Mouse (Mus musculus) right cerebral cortex, postnatal 10 days (tissue): ENCODE results near the gene Trim44.

ENCODE experiments used
- DNase-seq, 2 experiments: peaks; one replicate each; pipeline ENCODE4 v3.0.0; 2021; ENCODE audit warnings: low spot score in 2 of 2

Trim44 gene

DNA sequence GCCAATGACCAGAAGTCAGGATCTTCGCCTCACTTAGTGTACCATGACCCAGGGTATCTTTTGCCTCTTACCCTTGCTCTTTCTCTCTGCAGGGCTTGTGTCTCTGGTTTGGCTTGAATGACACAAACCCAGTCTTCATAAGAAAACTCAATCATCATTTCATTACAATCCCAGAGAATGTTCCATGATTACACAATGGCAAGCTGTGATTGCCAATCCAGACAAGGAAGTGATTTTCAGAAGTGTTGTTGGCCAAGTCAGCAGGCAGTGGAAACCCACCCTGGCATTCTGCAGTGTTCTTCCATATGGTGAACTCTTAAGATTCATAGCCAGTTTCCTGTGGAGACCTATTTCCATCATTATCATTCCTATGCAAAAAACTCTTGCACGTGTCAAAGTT is 116.1 kb downstream of the Trim44 start:
- DNase-seq = peak in 1 of 2 experiments; percentile 15

DNA sequence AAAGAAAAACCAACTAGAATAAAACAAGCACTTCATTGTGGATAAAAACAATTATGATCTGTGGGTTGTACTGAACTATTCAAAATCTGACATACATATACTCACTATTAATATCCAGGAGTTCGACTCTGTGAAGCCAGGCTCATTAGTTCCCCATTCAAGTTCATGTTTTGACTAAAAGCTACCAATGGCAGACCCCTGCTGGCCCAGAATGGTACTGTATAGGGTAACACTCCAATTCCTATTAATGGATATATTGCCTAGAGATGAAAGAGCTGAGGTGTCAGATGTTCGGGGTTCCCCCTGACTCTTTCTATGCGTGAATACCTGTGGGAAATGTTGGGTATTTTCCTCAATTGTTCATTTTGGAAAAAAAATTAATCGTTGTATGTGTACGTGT is 117.6 kb downstream of the Trim44 start:
- DNase-seq = peak; percentile 55 to 68

DNA sequence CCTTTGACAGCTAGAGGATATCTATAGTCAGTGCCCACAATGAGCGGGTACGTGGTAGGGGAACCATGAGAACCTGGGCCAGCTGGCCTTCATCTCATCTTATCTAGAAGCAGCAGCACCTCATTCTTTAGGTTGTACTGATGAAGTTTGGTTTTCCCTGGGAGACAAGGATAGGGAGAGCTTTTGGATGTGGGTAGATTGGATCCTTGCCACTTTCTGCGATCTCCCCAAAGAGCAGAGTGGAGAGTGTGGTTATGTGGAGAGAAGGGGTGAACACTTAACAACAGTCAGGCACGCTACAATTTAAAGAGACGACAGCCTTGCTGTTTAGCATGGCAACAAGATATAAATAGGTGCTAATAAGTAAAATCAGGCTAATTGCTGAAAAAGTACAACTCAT is 119.0 kb downstream of the Trim44 start:
- no peak for DNase-seq

DNA sequence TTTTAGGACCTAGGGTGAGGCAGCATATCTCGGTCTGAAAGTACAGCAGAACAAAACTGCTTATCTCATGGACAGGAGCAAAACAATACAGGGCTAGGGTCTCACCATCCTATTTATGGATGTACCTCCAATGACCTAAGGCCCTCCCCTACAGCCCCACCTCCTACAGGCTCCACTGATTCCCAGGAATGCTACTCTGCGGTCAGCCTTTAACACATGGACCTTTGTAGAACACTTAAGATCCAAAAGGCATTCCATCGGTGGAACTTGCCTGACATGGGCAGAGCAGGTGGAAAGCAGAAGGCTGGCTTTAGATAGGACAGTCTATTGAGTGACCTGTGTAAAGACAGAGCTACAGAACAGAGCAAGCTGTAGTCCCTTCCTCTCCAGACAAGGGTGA is 120.3 kb downstream of the Trim44 start:
- DNase-seq = no peak

DNA sequence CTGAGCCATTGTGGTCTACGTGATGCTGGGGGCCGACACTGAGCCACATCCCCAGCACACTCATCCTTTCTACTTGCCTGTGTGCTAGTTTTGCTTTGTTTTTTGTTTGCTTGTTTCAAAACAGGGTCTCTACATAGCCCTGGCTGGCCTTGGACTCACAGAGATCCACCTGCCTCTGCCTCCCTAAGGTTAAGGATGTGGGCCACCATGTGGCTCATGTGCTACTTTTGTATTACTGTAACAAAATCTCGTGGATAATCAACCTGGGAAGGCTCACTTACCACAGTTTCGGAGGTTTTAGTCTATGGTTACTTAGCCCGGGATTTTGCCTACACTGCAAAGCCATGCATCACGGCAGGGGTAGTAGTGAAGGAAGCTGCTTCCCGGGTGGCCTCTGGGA is 125.5 kb downstream of the Trim44 start:
- DNase-seq = no peak

DNA sequence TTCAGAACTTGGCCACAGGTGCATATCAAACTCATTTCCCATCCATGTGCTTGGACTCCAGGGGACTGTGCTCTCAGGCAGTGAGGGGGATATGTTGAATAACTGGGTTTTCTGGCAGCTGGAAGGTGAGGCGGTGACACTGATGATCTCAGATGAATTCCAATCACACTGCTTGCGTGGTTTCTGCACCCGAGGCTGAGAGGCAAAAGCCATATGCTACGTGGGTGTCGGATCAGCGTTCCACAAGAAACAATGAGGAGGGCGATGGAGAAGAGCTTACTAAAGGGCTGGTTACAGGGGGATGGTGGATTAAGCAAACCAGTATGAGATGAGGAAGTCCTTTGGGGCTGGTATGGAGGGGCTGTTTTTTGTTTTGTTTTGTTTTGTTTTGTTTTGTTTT is 127.8 kb downstream of the Trim44 start:
- DNase-seq = no peak

DNA sequence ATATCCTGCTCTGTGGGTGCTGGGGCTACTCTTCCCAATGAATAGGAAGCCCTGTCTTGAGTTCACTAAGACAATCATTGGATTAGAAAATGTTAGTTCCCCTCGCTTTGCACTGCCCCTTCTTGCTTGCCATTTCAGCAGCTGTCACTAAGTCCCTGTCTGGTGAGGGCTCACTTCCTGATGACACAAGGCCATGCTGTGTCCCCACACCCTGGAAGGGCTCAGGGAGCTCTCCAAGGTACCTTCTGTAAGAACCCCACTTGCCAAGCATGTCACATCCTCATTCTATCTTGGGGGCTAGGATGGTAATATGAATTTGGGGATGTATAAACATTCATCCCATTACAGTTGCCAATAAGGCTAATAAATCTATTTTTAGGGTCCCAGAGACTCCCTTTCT is 129.7 kb downstream of the Trim44 start:
- DNase-seq = no peak

DNA sequence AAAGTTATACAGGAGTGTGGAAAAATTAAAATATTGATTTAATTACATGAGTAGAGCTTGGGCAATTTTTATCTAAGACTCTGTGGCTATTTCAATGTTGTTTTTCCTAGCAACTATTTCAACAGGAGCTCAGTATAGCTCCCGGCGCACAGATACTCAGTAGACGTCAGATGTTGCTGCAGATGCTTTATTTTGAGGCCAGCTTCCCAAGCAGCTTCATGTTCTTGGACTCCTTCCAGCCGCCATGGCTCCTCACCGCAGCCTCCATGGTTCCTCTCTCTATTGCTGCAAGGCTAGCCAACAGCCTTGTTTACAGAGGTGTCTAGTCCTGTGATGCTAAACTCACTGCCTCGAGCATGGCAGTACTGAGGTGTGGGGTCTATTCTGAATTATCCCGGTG is 134.3 kb downstream of the Trim44 start:
- DNase-seq = peak; percentile 70 to 77

DNA sequence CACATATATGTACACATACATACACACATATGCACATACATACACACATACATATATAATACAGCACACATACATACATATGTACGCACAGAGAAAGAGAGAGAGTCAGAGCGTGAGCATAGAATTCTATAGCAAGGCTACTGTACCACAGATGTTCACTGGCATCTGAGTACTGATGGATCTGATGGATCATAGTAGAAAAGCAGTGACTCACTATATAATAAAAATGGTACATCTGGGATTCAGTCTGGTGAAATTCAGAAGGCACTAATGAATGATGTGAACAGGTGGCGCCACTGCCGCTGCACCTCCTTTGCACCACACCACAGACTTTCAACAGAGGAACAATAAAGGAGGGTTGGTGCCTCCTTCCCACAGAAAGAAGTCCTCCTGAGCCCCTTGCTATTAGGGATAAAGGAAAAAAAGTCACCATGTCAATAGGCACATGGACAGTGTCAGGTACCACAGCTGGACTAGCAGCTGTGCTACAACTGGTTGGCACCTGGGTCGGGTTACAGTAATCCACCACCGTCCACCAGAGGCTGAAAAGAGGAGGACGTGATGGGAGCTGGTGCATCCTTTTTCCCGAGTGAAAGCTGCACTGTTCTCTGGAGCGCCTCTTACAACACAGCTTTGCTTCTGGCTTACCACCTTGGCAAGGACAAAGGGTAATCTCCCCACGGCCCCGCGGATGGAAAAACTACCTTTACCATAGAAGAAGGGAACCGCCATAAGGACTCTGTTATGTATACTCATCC is 139.9 kb downstream of the Trim44 start:
- no peak for DNase-seq

DNA sequence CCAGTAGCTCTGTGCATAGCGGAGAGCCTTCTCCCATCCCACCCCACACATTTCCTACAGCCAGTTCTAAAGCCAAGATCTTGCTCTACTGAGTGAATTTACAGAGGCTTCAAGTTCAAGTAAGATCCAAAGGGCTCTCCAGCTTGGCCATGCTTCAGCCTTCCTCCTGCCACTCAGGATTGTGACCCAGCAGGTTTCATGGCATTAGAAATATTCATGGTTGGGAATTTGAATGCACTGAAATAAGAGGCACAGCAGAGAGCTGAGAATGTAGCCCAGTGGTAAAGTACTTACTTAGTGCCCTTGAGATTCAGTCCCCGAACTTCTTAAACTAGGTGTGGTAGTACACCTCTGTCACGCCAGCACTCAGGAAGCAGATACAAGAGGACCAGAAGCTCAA is 140.7 kb downstream of the Trim44 start:
- DNase-seq = no peak

DNA sequence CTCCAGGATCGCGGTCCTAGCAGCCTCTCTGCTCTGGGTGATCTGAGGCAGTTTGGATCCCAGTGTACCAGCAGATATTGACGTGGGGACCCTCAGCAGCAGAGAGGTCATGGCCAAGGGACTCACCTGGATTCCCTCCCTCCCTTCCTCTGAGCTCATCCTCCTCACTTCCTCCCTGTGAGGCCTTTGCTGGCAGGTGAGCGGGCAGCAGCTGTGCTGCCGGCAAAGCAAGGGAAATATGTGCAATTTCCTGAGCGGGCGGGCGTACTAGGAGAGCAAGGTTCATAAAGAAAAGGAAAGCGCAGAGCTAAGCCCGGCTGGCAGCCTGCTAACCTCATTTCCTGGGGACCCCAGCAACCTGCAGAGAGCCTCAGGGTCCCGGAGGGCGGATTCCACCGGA is 148.5 kb downstream of the Trim44 start:
- DNase-seq = no peak

DNA sequence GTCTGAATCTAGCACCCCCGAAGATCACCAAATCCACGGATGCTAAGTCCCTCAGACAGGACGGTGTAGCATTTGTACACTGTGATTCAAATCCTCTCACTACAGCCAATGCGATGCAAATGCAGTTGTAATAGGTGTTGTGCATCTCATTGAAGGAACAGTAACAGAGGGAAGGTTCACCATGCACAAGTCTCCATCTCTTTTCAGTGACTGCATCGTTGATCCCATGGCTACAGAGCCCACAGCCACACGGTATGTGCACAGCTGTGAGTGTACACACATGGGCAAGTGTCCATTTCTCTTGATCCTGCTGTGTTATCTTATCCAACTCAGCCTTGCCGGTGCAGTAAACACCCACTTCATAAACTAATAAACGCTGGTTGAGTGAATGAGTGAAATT is 148.9 kb downstream of the Trim44 start:
- no peak for DNase-seq

DNA sequence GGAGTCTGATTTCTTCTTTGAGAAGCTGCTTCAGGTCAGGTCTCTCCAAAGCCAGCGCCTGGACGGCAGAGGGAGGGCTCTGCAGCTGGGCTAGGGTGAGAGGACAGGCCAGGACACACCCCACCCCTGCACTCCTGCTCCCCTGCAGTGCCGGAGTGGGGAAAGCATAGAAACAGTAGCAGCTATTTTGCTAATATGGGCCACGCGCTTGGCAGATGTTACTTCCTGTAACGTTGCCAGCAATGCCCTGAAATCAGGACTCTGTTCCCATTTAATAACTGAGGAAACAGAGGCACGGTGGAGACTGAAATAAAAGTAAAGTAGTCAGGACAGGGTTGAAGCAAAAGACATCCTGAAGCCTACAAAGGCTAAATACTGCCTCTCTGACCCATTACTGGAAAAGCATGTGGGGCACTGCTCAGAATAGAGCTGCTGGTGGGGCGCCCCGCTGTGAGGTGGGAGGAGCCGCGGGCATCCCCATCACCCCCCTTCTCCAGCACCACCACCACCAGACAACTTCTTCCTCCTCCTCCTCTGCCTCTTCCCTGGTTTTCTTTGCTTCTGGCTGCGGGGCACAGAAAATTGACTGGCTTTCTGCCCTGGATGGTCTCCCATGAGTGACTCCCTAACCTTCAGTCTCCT is 149.5 kb downstream of the Trim44 start:
- peak in 1 of 2 experiments; percentile 51 for DNase-seq

DNA sequence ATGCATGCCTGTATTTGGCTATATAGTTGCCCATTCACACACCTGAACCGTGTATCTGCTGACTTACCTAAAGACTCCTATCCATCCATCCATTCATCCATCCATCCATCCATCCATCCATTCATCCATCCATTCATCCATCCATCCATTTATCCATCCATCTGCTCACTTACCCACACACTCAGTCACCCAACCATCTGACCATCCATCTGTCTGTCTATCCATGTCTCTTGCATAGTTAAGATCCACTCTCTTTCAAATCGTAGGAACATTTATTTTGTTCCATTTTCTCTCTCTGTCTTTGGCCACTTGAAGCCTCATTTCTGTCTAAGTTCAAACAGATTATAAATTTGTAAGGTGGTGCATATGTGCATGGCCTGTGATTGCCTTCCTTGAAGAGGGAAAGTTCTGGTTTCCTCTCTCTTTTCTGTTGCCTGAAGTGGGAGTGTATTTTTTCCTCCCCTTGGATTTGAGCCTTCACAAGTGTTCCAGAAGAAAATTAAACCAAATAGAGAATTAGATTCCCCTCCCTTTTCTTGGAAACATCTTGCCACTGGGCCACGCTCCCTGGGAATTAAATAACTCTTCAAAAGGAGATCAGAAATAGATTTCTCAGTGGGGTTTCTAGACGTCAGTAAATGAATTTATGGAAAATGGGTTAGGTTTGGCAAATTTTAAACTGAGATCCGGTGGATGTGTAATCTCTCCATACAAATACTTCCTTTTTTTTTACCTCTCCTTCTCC is 150.9 kb downstream of the Trim44 start:
- DNase-seq = no peak

DNA sequence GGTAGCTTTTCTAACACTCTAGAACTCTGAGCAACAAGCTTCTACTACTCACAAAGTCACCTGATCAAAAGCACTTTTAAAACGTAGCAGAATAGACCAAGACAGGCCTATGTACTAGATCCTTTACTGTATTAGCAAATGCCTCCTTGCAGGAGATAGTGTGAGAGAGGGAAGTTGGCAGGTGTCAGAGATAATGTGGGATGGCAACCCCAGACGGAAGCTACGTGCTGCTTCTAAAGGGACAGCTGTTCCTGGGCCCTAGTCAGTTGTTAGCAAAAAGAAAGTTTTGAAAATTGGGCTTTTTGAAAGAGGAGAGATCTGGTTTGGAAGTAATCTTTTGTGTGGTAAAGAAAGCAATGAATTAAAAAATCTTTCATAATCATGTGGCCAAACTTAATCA is 151.5 kb downstream of the Trim44 start:
- no peak for DNase-seq

DNA sequence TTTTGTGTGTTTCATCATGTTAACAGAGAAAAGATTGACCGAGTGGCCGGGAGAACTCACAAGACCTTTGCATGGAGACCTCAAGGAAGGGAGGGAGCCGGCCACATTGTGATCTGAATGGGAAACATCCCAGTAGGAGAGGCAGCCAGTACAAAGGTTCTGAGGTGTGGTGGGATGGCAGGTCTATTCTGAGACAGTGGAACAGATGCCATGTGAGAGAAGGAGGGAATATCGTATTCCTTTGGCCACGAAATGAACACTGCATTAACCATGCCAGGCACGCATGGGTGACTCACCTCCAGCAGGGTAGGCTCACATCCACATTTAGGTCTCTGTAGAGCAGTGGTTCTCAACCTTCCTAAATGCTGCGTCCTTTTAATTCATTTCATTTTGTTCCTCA is 154.4 kb downstream of the Trim44 start:
- no peak for DNase-seq

DNA sequence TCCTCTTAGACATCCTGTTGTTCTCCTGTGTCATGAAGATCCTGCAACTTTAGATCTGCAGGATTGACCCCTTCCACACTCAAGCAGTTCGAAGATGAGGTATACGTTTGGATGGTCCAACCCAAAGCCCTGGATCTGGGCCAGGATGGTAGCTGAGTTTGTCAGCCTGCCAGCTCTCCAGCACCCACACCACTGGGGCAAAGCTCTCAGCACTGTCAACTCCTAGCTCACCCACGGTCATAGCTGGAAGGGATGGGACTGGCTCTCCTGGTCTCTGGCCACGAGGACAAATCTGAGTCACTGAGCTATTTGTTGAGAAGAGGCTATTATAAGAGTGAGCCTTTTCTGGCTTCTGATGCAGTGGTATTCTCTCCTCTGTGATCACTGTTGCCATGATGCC is 155.0 kb downstream of the Trim44 start:
- no peak for DNase-seq
